ENCODE assay signal across 14 mouse cellular contexts in the genomic region with DNA sequence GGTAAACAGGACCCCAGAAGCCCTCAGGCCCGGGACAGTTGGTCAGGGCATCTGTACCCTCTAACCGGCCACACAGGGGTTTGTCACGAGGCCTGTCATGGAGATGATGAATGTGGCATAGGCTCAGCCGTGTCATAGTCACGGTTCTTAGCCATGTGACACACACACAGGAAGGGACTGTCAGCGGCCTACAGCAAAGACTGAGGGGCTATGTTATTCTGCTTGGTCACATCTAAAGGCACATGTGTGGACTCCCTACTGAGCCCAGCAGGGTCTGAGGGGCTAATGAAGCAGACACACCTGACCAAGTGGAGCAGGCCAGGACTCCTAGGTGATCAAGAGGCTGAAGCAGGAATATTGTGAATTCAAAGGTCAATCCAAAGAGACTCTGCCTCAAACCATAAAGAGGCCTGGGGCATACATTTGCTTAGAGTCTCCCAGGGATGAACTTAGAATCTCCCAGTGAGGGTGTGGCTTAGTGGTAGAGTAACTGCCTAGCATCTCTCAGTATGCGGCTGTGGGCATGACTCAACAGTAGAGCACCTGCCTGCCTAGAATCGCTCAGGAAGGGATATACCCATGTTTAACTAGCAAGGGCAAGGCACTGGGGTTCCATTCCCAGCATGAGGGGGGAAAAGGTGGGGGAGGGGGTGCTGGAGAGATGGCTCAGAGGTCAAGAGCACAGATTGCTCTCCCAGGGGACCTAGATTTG. TPM values are rescaled to one million over a fixed set of nuclear protein-coding genes. Genes with fewer than 3 reads are reported as not detected.
DNase-seq lines count a peak whose midpoint lies in the region; ATAC-seq and TF ChIP-seq lines count a peak whose summit lies in the region.
"Had no signal": no experiment of that assay in that cellular context is flagged by ENCODE, and none has a peak within 500 bp of the region (broad histone marks: within the 10 kb centered on the region; RNA-seq: fewer than 3 reads in every experiment).

No protein-coding gene starts in this region.

- H3K27ac ChIP-seq in midbrain, embryonic 10.5 days (replicated peaks), result 0 out of 2 replicates have a peak overlapping the region, but pooled peaks have one; percentile 1
- no peak overlapping the region for H3K27ac ChIP-seq in midbrain, postnatal 0 days (ENCODE audit: low read depth, low read length)
- H3K27ac ChIP-seq in embryonic fibroblast, embryonic 13.5 days (ENCODE audit: insufficient read depth, low read length), result peak overlapping the region; percentile 4; the same call in 1 of the 2 replicates
- no peak overlapping the region for H3K27ac ChIP-seq in heart, embryonic 12.5 days (ENCODE audit: poor library complexity, severe bottlenecking)
- H3K27ac ChIP-seq: kidney, embryonic 15.5 days; midbrain, embryonic 12.5 days had no signal

- 0 out of 2 replicates have a peak, but pooled peaks cover 2% of the 10 kb centered on the region for H3K4me1 ChIP-seq in midbrain, embryonic 10.5 days
- no peaks in the 10 kb centered on the region for H3K4me1 ChIP-seq in midbrain, postnatal 0 days (ENCODE audit: insufficient read depth, low read length)
- peaks cover 9% of the 10 kb centered on the region for H3K4me1 ChIP-seq in embryonic fibroblast, embryonic 13.5 days (ENCODE audit: control insufficient read depth, insufficient read depth, low read length)
- H3K4me1 ChIP-seq in heart, embryonic 12.5 days (replicated peaks), result no peaks in the 10 kb centered on the region
- H3K4me1 ChIP-seq: kidney, embryonic 15.5 days; midbrain, embryonic 12.5 days had no signal

- H3K9ac ChIP-seq in midbrain, postnatal 0 days (replicated peaks; ENCODE audit: low read length, poor library complexity, severe bottlenecking), result no peak overlapping the region
- no peak overlapping the region for H3K9ac ChIP-seq in heart, embryonic 12.5 days
- H3K9ac ChIP-seq: kidney, embryonic 15.5 days; midbrain, embryonic 12.5 days had no signal

- no peaks in the 10 kb centered on the region for H3K9me3 ChIP-seq in midbrain, embryonic 10.5 days (replicated peaks)
- H3K9me3 ChIP-seq in midbrain, postnatal 0 days (ENCODE audit: low read length), result no peaks in the 10 kb centered on the region
- no peaks in the 10 kb centered on the region for H3K9me3 ChIP-seq in heart, embryonic 12.5 days (replicated peaks)
- H3K9me3 ChIP-seq: kidney, embryonic 15.5 days; midbrain, embryonic 12.5 days had no signal

- peaks cover 25% of the 10 kb centered on the region for H3K36me3 ChIP-seq in midbrain, embryonic 10.5 days
- H3K36me3 ChIP-seq in midbrain, postnatal 0 days (ENCODE audit: insufficient read depth, low read length), result peaks cover 7% of the 10 kb centered on the region; the same call in 1 of the 2 replicates
- peaks cover 20% of the 10 kb centered on the region for H3K36me3 ChIP-seq in heart, embryonic 12.5 days

- no peak overlapping the region for H3K4me2 ChIP-seq in midbrain, postnatal 0 days (ENCODE audit: low read depth, low read length, poor library complexity, severe bottlenecking)
- H3K4me2 ChIP-seq in heart, embryonic 12.5 days, result no peak overlapping the region
- H3K4me2 ChIP-seq: kidney, embryonic 15.5 days; midbrain, embryonic 12.5 days had no signal

- 80% methylated on average over 8 of the region's 8 CpGs for WGBS in midbrain, embryonic 10.5 days
- 75% methylated on average over 8 of the region's 8 CpGs for WGBS in midbrain, postnatal 0 days
- 64% methylated on average over 8 of the region's 8 CpGs for WGBS in heart, embryonic 12.5 days

- peak; percentile 18 for DNase-seq in adrenal gland, postnatal 14 days
- no peak for DNase-seq in adrenal gland, adult 18-20 months (ENCODE audit: low spot score in 2 of 2)
- DNase-seq in midbrain, embryonic 10.5 days (ENCODE audit: low spot score), result no peak
- no peak for DNase-seq in midbrain, postnatal 0 days (ENCODE audit: low spot score)
- no peak for DNase-seq in heart, adult 11 months
- DNase-seq: heart, postnatal 14 days had no signal

- TF ChIP-seq POLR2A in embryonic fibroblast, embryonic 13.5 days (IDR thresholded peaks at IDR 0.05; ENCODE audit: low read depth, low read length), result no peak

- no peak for TF ChIP-seq CTCF in midbrain, postnatal 0 days (IDR thresholded peaks at IDR 0.05)
- no peak for TF ChIP-seq CTCF in embryonic fibroblast, embryonic 13.5 days (IDR thresholded peaks at IDR 0.05; ENCODE audit: borderline replicate concordance, insufficient read depth, low read length)

- no peaks in the 10 kb centered on the region for H3K27me3 ChIP-seq in midbrain, embryonic 10.5 days (ENCODE audit: low read depth, poor library complexity, severe bottlenecking)
- H3K27me3 ChIP-seq in midbrain, postnatal 0 days (ENCODE audit: insufficient read depth, low read length), result no peaks in the 10 kb centered on the region
- no peaks in the 10 kb centered on the region for H3K27me3 ChIP-seq in heart, embryonic 12.5 days (replicated peaks)
- H3K27me3 ChIP-seq: kidney, embryonic 15.5 days; midbrain, embryonic 12.5 days had no signal

- no peak overlapping the region for H3K4me3 ChIP-seq in midbrain, embryonic 10.5 days
- no peak overlapping the region for H3K4me3 ChIP-seq in midbrain, postnatal 0 days (ENCODE audit: low read depth, low read length)
- no peak overlapping the region for H3K4me3 ChIP-seq in embryonic fibroblast, embryonic 13.5 days (ENCODE audit: insufficient read depth, low read length)
- no peak overlapping the region for H3K4me3 ChIP-seq in heart, embryonic 12.5 days
- H3K4me3 ChIP-seq: kidney, embryonic 15.5 days; midbrain, embryonic 12.5 days had no signal

- no peak for ATAC-seq in midbrain, postnatal 0 days (ENCODE audit: low FRiP score)
- peak; percentile 18 for ATAC-seq in megakaryocyte progenitor cell, adult 5-6 weeks (replicated peaks; ENCODE audit: poor library complexity)
- no peak for ATAC-seq in heart, embryonic 12.5 days (ENCODE audit: insufficient number of reproducible peaks, low FRiP score)

RNA-seq across cellular contexts. Expression of gene Lat2, which starts 2.9 kb away (rescaled TPM):
- 2.2 and 7.1 TPM in 2 replicates for total RNA-seq in adrenal gland, postnatal 14 days (2021)
- total RNA-seq in adrenal gland, adult 18-20 months (2021), result 1 to 10 TPM; 5.1 to 5.5 TPM
- polyA plus RNA-seq in midbrain, embryonic 10.5 days (2016; fragmentation: Nextera tagmentation; extraction: Ambion mirVana), result 3.6 and 4.6 TPM in 2 replicates
- 0.44 and 2.8 TPM in 2 replicates for total RNA-seq in midbrain, postnatal 0 days (2014; rRNA removed)
- polyA plus RNA-seq in midbrain, postnatal 0 days (2015; fragmentation: Nextera tagmentation; extraction: Ambion mirVana), result 1.6 and 2.2 TPM in 2 replicates
- polyA plus RNA-seq in embryonic fibroblast, embryonic 13.5 days (2011; ENCODE audit: insufficient read length, low read depth, missing spikeins), result 0.40 and 2.3 TPM in 2 replicates
- 33.7 and 35.8 TPM in 2 replicates for total RNA-seq in megakaryocyte progenitor cell, adult 5-6 weeks (2015)
- total RNA-seq in megakaryocyte progenitor cell, adult 5-6 weeks (2017), result 48.6 and 67.4 TPM in 2 replicates
- polyA plus RNA-seq in heart, embryonic 12.5 days (2016; fragmentation: Nextera tagmentation; extraction: Ambion mirVana), result 2.4 and 2.8 TPM in 2 replicates

RNA-seq across cellular contexts. Expression of gene Eif4h, which starts 27.3 kb away (rescaled TPM):
- total RNA-seq in adrenal gland, postnatal 14 days (2021), result 277 and 309 TPM in 2 replicates
- 100 to 1,000 TPM; 266 to 273 TPM for total RNA-seq in adrenal gland, adult 18-20 months (2021)
- polyA plus RNA-seq in midbrain, embryonic 10.5 days (2016; fragmentation: Nextera tagmentation; extraction: Ambion mirVana), result 537 and 556 TPM in 2 replicates
- total RNA-seq in midbrain, postnatal 0 days (2014; rRNA removed), result 424 and 435 TPM in 2 replicates
- 302 and 311 TPM in 2 replicates for polyA plus RNA-seq in midbrain, postnatal 0 days (2015; fragmentation: Nextera tagmentation; extraction: Ambion mirVana)
- 208 and 219 TPM in 2 replicates for polyA plus RNA-seq in embryonic fibroblast, embryonic 13.5 days (2011; ENCODE audit: insufficient read length, low read depth, missing spikeins)
- total RNA-seq in megakaryocyte progenitor cell, adult 5-6 weeks (2015), result 201 and 220 TPM in 2 replicates
- 238 and 266 TPM in 2 replicates for total RNA-seq in megakaryocyte progenitor cell, adult 5-6 weeks (2017)
- 341 and 342 TPM in 2 replicates for polyA plus RNA-seq in heart, embryonic 12.5 days (2016; fragmentation: Nextera tagmentation; extraction: Ambion mirVana)

RNA-seq across cellular contexts. Expression of gene Rfc2, which starts 30.8 kb away (rescaled TPM):
- total RNA-seq in adrenal gland, postnatal 14 days (2021), result 47.2 and 51.2 TPM in 2 replicates
- 10 to 100 TPM; 34.8 to 37.4 TPM for total RNA-seq in adrenal gland, adult 18-20 months (2021)
- 381 and 432 TPM in 2 replicates for polyA plus RNA-seq in midbrain, embryonic 10.5 days (2016; fragmentation: Nextera tagmentation; extraction: Ambion mirVana)
- 58.1 and 87.6 TPM in 2 replicates for total RNA-seq in midbrain, postnatal 0 days (2014; rRNA removed)
- polyA plus RNA-seq in midbrain, postnatal 0 days (2015; fragmentation: Nextera tagmentation; extraction: Ambion mirVana), result 155 and 157 TPM in 2 replicates
- 64.6 and 81.8 TPM in 2 replicates for polyA plus RNA-seq in embryonic fibroblast, embryonic 13.5 days (2011; ENCODE audit: insufficient read length, low read depth, missing spikeins)
- 230 and 236 TPM in 2 replicates for total RNA-seq in megakaryocyte progenitor cell, adult 5-6 weeks (2015)
- total RNA-seq in megakaryocyte progenitor cell, adult 5-6 weeks (2017), result 145 and 166 TPM in 2 replicates
- polyA plus RNA-seq in heart, embryonic 12.5 days (2016; fragmentation: Nextera tagmentation; extraction: Ambion mirVana), result 199 TPM in 2 replicates

RNA-seq across cellular contexts. Expression of gene Syna, which starts 52.0 kb away (rescaled TPM):
- total RNA-seq in adrenal gland, postnatal 14 days (2021), result not detected in 2 replicates
- total RNA-seq in adrenal gland, adult 18-20 months (2021), result not detected
- 0.09 TPM in 2 replicates for polyA plus RNA-seq in midbrain, embryonic 10.5 days (2016; fragmentation: Nextera tagmentation; extraction: Ambion mirVana)
- total RNA-seq in midbrain, postnatal 0 days (2014; rRNA removed), result not detected in 2 replicates
- 0.93 and 1.1 TPM in 2 replicates for polyA plus RNA-seq in midbrain, postnatal 0 days (2015; fragmentation: Nextera tagmentation; extraction: Ambion mirVana)
- 0.40 TPM in 1 of 2 replicates, not detected in the other for polyA plus RNA-seq in embryonic fibroblast, embryonic 13.5 days (2011; ENCODE audit: insufficient read length, low read depth, missing spikeins)
- not detected in 2 replicates for total RNA-seq in megakaryocyte progenitor cell, adult 5-6 weeks (2015)
- not detected in 2 replicates for total RNA-seq in megakaryocyte progenitor cell, adult 5-6 weeks (2017)
- polyA plus RNA-seq in heart, embryonic 12.5 days (2016; fragmentation: Nextera tagmentation; extraction: Ambion mirVana), result not detected in 2 replicates
- total RNA-seq: granulocyte monocyte progenitor cell, adult 5-6 weeks; heart, postnatal 14 days; neutrophil, adult 5-6 weeks had no signal
- polyA plus RNA-seq: liver, embryonic 16.5 days had no signal

RNA-seq across cellular contexts. Expression of gene Clip2, which starts 59.7 kb away (rescaled TPM):
- 23.4 and 25.3 TPM in 2 replicates for total RNA-seq in adrenal gland, postnatal 14 days (2021)
- 10 to 100 TPM; 16.7 to 17.7 TPM for total RNA-seq in adrenal gland, adult 18-20 months (2021)
- 4.6 and 6.2 TPM in 2 replicates for polyA plus RNA-seq in midbrain, embryonic 10.5 days (2016; fragmentation: Nextera tagmentation; extraction: Ambion mirVana)
- total RNA-seq in midbrain, postnatal 0 days (2014; rRNA removed), result 148 and 153 TPM in 2 replicates
- polyA plus RNA-seq in midbrain, postnatal 0 days (2015; fragmentation: Nextera tagmentation; extraction: Ambion mirVana), result 13.1 TPM in 2 replicates
- 20.3 and 25.6 TPM in 2 replicates for polyA plus RNA-seq in embryonic fibroblast, embryonic 13.5 days (2011; ENCODE audit: insufficient read length, low read depth, missing spikeins)
- 2.1 and 2.2 TPM in 2 replicates for total RNA-seq in megakaryocyte progenitor cell, adult 5-6 weeks (2015)
- 4.0 and 17.6 TPM in 2 replicates for total RNA-seq in megakaryocyte progenitor cell, adult 5-6 weeks (2017)
- polyA plus RNA-seq in heart, embryonic 12.5 days (2016; fragmentation: Nextera tagmentation; extraction: Ambion mirVana), result 2.5 and 2.7 TPM in 2 replicates

Comparison
In these comparisons a context has a peak if more than half of its experiments do, and no peak if none do; other contexts are left out.
1. H3K27ac ChIP-seq: peak in midbrain, embryonic 10.5 days (single experiment) and embryonic fibroblast, embryonic 13.5 days (single experiment); none in midbrain, postnatal 0 days (single experiment) and heart, embryonic 12.5 days (single experiment).